Mouse (Mus musculus): Measurements from ENCODE around the gene Rab35.

The Rab35 gene

DNA sequence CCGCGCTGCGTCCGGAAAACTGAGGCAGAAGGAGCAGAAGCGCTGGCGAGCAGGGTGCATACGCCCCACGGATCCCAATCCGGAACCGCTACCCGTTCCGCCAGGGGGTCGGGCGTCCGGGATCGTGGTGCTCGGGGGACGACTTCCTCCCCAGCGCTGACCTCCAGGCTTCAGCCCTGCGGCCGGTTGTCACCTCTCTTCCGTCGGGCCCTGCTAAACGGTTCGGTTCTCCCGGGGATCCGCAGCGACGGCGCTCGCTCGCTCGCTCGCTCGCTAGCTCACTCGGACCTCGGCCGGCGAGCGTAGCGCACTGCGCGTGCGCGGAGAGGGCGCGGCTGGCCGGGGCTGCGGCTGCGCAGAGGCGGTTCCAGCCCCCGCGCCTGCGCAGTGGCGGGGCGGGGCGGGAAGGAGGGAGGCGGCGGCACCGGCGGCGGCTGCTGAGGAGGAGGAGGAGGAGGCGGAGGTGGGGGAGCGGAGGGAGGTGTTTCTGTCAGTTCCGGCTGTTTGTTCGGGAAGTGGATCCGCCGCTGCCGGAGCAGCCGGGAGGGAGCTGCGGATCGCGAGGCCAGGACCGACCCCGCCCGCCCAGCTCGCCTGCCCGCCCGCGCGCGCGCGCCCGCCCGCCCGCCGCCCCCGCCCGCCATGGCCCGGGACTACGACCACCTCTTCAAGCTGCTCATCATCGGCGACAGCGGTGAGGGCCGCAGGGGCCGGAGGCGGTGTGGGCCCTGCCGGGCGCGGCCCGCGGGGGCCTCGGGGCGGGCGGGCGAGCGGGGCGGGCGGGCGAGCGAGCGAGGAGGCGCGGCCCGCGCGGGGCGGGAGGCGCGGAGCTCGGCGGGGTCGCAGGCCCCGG lies at the start of gene Rab35:
Gene Rab35 (plus strand): TSS at position 404 of the 853 bp plus-strand sequence.
- peak; percentile 89 for DNase-seq (ENCODE audit: low read depth, low spot score)

- no peak for DNase-seq (ENCODE audit: low read depth, low spot score)
Measured at GRCm38 (mm10) chr5:115585616-115586015, 46.1 kb upstream of the Rab35 start.

DNA sequence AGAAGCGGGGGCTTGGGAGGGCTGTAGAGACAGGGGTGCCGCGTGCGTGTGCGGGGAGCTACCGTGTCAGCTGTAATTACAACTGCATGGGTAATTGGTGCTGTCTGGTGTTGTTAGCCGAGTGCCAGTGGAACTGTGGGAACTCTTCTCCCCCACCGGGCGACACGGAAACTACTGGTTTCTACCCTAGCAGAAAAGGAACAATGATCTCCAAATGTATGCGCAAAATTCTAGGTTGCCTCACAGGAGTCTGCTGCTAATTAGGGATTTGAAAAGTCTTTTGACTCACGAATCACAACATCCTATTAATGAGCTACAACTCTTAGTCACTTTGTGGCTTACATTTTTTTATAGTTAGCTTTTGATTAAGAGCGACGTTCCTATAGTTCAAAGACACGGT lies 45.5 kb upstream of the Rab35 start:
- DNase-seq (ENCODE audit: low read depth, low spot score) = no peak

DNA sequence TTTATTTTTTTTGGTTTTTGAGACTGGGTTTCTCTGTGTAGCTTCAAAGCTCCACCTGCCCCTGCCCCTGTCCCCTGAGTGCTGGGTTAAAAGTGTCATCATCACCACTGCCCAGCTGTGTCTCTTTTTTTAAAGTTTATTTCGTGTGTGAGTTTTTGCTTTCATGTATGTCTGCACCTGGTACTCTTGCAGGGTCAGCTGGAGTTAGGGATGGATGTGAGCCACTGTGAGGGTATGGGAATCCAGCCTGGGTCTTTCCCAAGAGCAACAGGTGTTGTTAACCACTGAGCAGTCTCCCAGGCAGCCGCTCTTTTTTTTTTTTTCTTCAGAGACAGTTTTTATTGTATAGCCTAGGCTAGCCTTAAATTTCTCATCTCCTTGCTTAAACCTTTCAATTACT lies 44.9 kb upstream of the Rab35 start:
- no peak for DNase-seq (ENCODE audit: low read depth, low spot score)

- DNase-seq (ENCODE audit: low read depth, low spot score) = no peak
Measured at GRCm38 (mm10) chr5:115591028-115591427, 40.7 kb upstream of the Rab35 start.

DNA sequence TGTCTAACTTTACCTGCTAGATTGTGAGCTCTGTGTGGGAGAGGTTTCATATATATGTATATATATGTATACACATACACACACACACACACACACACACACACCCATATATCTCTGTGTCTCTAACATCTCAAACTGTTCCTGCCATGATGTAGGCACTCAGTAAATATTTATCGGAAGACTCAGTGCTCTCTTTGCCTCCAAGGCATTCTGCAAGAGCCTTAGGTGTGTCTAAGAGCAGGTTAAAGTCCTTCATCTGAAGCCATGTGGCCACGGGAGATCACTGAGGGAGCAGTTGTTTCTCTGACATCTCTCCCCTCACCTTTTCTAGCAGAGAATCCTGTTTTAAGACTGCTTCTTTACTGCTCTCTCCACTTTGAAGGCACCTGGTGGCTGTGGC lies 40.2 kb upstream of the Rab35 start:
- no peak for DNase-seq (ENCODE audit: low read depth, low spot score)

GRCm38 (mm10) chr5:115603561-115603960 lies 28.1 kb upstream of the Rab35 start:
- DNase-seq (ENCODE audit: low read depth, low spot score) = no peak

DNA sequence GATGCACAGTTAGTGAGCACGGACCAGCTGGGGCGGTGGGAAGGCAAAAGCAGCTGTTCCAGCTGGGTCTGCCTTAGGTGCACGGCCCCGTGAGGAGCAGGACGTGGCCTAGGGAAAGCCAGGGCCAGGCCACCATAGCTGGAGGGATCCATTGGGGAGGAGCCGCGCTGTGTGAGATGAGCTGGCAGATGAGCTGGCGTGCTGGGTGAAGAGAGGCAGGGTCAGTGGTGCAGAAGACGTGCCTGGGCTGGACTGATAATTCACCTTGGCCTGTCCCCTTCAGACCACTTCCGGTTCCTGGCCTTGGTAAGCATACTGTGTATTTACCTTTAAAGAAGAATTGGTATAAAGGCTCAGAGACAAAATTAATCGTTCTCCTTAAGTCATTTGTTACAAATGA lies 20.1 kb upstream of the Rab35 start:
- no peak for DNase-seq (ENCODE audit: low read depth, low spot score)

DNA sequence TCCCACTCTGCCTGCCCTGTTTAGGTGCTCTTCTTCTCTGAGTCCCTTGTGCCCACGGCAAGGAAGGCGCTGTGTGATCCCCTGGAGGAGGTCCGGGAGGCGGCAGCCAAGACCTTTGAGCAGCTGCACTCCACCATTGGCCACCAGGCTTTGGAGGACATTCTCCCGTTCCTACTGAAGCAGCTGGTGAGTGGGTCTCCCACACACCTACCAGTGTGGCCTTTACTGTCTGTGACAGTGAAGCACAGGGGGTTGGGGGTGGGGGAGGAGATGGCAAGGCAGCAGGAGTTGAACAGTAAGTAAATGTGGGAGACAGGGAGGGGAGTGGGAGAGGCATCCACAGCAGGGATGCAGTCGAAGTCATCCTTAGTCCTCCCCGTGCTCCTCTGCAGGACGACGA lies 18.4 kb upstream of the Rab35 start:
- DNase-seq (ENCODE audit: low read depth, low spot score) = no peak

GRCm38 (mm10) chr5:115614948-115615347 lies 16.8 kb upstream of the Rab35 start:
- peak; percentile 66 for DNase-seq (ENCODE audit: low read depth, low spot score)

- DNase-seq (ENCODE audit: low read depth, low spot score) = peak; percentile 49
Measured at GRCm38 (mm10) chr5:115619690-115620089, 12.0 kb upstream of the Rab35 start.

DNA sequence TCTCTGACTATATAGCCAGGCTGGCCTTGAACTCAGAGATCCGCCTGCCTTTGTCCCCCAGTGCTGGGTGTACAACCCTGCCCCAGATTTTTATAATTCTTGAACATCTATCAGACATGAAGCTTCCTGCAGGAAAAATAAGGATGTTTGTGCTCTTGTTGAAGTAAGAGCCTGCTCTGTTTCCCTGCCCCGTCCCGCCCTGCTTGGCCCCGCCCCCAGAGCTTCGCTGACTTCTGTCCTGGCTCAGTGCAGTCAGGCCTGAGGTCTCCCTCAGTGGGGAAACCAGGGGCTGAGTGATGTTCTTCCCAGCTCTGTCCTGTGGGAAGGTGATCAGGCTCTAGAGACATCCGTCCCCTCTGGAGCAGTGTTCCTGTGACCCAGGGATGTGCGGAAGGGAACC lies 9.0 kb upstream of the Rab35 start:
- no peak for DNase-seq (ENCODE audit: low read depth, low spot score)

- DNase-seq (ENCODE audit: low read depth, low spot score) = no peak
Measured at GRCm38 (mm10) chr5:115623694-115624440, 7.8 kb upstream of the Rab35 start.

DNA sequence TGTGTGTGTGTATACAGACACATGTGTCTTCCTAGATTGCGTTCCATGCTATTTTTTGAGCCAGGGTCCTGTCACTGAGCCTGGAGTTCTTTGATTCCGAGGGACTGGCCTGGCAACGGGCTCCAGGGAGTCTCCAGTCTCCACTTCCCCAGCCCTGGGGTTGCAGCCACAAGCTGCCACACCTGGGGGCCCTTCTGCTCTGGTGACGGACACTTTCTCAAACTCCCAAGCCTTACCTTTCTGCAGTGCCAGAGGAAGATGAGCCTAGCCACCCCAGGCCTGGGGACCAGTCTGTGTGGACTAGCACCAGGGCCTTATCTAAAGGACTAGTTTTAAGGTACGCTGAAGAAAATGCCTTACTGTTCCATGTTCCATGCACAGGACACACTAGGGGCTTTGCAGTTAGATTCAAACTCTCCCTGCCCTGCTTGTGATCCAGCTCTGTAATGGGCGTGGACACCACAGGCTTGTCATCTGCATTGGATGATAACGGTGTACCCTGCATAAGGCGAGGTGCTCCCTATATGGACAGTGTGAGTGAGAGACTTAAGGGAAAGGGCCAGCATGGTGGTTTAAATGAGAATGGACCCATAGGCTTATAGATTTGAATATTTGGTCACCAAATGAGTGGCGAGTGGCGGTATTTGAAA lies 5.3 kb upstream of the Rab35 start:
- no peak for DNase-seq (ENCODE audit: low read depth, low spot score)

DNA sequence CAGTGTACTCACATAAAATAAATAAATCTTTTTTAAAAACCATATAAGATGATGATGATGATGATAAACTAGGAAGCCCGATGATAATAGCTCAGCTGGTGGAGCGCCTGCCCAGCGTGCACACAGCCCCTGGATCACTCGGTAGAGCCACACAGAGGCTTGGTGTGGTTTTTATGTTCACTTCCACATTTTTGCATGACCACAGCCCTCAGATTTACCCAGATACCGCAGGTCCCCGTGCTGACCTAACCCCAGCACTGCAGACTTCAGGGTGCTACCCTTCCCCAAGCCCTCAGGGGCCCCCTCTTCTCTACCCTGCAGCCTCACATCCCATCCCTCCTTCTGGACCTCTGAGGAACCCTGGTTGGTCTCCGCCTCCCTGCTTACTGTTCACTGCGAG lies 3.6 kb upstream of the Rab35 start:
- DNase-seq (ENCODE audit: low read depth, low spot score) = no peak

DNA sequence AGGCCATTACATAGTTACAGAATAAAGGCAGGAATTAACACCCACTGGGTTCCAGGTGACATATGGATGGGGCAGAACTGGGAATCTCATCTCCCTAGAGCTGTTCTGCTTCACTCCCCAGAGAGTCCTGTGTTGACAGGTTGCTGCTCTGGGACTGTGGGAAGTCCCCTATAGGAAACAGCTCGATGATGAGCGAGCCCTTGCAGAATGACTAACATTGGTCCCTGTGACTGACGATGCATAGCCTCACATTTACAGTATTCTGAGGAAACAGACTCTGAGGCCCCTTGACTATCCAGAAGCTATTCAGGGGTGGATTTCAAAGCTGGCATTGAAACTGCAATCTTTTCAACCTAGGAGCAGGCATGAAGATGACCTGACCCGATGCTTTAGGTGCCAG lies 2.0 kb upstream of the Rab35 start:
- DNase-seq (ENCODE audit: low read depth, low spot score) = no peak

GRCm38 (mm10) chr5:115630291-115630690 lies 1.4 kb upstream of the Rab35 start:
- DNase-seq (ENCODE audit: low read depth, low spot score) = peak; percentile 75

GRCm38 (mm10) chr5:115632358-115632714 lies 628 bp downstream of the Rab35 start:
- peak; percentile 66 for DNase-seq (ENCODE audit: low read depth, low spot score)

DNA sequence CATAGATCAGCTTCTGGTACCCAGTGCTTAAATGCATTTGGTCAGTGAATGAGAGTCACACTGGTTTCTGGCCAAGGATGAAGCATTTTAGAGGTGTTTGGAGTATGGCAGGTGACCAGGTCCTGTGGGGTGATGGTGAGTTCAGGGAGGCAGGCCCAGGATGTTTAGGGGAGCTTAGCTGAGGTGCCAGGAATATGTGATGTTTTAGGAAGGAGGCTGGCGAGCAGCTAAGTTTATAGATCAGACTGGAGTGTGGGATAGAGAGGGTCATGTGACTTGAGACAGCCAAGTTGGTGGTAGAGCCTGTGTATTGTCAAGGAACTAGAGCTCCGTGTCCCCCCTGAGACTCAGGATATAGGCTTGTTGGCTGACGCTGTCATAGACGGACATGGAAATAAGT lies 1.4 kb downstream of the Rab35 start:
- no peak for DNase-seq (ENCODE audit: low read depth, low spot score)

DNA sequence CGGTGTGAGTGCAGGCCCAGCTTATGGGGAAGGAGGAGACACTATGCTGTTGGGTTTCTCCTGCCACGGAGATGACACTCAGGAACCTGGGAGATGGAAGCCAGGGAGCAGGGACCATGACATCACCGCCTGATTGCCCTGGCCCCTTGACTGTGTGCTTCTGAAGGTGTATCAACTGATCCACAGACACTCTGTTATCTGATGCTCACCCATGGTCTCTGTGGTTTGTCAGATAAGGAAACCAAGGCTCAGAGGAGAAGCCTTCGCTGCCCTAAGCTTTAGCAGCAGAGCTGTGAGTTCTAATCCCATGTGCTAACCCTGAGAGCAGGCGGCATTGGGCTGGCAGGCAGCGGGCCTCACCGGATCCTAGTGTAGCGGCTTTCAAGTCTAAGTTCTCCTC lies 2.3 kb downstream of the Rab35 start:
- DNase-seq (ENCODE audit: low read depth, low spot score) = no peak

- DNase-seq (ENCODE audit: low read depth, low spot score) = no peak
Measured at GRCm38 (mm10) chr5:115635536-115635935, 3.8 kb downstream of the Rab35 start.

DNA sequence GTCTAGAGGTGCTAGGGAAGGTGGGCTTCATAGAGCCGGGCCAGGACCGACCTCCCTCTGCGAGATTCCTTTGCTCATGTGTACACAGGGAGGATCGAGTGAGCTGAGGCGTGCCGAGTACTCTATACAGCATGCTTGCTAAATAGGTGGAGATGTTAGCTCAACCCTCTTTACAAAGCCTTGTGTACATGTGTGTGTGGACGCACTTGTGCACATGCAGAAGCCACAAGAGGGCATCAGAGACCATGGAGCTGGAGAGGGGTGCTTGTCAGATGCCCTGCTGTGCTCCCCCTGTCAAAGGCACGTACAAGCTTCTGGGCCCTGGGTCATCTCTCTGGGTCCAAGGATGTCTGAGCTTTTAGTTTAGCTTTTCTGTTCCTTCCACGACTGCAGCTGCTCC lies 12.5 kb downstream of the Rab35 start:
- no peak for DNase-seq (ENCODE audit: low read depth, low spot score)

DNA sequence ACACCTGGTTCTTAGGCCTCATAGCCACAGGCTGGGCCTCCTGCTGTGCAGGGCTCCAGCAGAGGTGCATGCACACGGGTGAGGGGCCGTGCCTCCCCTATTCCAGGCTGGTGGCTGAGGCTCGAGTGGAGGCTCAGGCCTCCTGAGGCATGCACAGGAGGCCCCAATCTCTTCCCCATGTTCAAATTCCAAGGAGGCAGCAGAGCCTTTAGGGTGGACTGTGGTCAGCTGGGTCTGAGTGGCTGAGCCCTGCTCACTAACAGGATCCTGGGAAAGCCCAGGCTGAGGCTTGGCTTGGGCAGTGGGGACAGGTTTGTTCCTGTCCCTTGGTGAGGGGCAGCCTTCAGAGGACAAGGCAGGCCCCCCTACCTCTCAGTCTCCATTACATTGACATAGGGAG lies 17.2 kb downstream of the Rab35 start:
- DNase-seq (ENCODE audit: low read depth, low spot score) = no peak

Data from R1 (cell line).